Mouse (Mus musculus): ENCODE results near the gene Osbpl8.
"Not testable (repeated sequence)": the region's sequence is repeated elsewhere in the genome, so short reads cannot be mapped to it uniquely, and the experiment has no call there.

DNA sequence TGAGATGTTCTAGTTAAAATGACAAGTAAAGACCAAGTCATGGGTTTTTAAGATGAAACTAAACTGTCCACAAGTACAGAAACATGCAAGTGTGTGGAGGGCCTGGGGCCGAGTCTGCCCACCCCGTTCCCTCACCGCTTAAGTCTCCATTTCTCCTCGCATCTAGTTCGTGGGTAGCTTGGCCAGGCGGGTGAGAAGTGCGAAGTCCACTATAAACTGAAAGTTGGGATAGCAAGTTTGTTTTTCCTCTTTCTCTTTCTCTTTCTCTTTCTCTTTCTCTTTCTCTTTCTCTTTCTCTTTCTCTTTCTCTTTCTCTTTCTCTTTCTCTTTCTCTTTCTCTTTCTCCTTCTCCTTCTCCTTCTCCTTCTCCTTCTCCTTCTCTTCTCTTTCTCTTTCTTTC is 67.7 kb downstream of the Osbpl8 start:
- not testable (repeated sequence) for TF ChIP-seq MAX (IDR thresholded peaks at IDR 0.05; ENCODE audit: low read length); EP300 (IDR thresholded peaks at IDR 0.05; ENCODE audit: low read length); POLR2AphosphoS2 (IDR thresholded peaks at IDR 0.05; ENCODE audit: low read depth, low read length); POLR2A (IDR thresholded peaks at IDR 0.05; ENCODE audit: low read depth, low read length); TCF12 (IDR thresholded peaks at IDR 0.05; ENCODE audit: low read depth, low read length); NRF1 (IDR thresholded peaks at IDR 0.05; ENCODE audit: low read depth, low read length); UBTF (IDR thresholded peaks at IDR 0.05; ENCODE audit: low read depth, low read length); USF1 (IDR thresholded peaks at IDR 0.05; ENCODE audit: low read depth, low read length)

All from CH12.LX (cell line).